Mouse (Mus musculus) CD4-positive, CD25-positive, alpha-beta regulatory T cell, adult 4 months (primary cell): ENCODE results near the gene Nek7. TPM values are rescaled to one million over a fixed set of nuclear protein-coding genes. Genes with fewer than 3 reads are reported as not detected.
A peak's percentile ranks its signal among the peaks of the same experiment; 100 is the strongest.

Experiments
- ATAC-seq: one replicate; pipeline ENCODE4 v1.8.0; 2017
- polyA plus RNA-seq, 2 experiments: library from polyadenylated mRNA; unstranded; fragments of 100-300 nt; shearing (Covaris generic); gene quantifications; one replicate each; pipeline ENCODE4 v1.2.1; 2017

Nek7 gene
- polyA plus RNA-seq = 10 to 100 TPM; 58.1 to 74.3 TPM

DNA sequence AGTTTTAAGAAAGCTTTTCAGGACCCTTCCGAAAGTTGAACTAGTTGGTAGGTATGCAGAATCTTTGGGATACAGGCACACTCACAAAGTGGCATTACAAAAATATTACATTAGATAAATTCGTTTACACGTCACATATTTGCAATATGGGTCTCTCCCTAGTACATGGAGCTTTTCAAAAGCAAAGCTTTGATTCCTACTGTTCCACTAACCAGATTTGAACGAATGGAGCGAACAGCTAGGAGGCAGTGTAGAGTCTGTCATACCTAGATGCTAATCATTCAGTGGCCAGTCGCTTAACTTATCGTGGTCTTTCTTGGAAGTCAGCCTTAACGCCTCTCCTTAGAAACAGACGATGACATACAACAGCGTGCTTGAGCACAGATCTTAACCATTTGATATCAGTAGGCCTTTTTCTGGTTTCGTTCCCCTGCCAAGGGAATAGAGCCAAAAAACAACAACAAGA, at the start of gene Nek7:
Nek7 (minus strand) TSS at position 146 of the 466 bp plus-strand sequence.
- ATAC-seq = peak; percentile 38

DNA sequence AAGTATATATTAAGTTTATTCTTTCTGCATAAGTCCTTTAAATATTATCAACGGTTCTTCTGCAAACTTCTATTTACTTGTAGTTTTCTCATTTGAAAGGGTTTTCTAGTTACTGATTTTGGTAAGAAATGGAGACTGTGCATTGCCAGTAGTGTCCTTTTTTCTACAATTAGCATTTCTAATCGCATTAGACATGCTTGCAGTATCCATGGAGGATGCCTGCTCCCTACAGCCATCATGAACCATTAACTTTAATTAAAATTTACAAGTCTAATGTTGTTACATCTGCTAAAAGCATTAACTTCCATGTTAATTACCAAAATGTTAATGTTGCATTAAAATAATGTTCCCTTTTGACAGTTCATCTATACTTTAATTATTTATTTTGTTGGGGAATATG, 42.4 kb upstream of the Nek7 start:
- ATAC-seq = no peak

DNA sequence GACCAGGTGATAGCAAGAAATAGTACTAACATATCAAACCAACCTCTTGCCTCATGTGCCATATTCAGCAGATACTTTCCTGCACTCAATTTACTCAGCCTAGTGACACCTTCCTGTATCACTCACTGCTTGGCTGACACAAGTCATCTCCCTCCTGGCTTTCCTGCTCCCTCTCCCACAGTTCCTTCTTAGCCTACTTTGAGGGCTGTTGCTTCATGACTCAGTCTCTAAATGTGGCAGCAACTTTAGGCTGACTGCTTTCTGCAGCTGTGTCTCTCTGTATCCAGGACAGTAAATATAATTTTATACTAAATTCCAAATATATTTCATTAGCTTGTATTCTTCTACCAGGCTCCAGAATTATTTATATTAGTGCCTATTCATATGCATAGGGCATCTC, 34.3 kb upstream of the Nek7 start:
- ATAC-seq = no peak

DNA sequence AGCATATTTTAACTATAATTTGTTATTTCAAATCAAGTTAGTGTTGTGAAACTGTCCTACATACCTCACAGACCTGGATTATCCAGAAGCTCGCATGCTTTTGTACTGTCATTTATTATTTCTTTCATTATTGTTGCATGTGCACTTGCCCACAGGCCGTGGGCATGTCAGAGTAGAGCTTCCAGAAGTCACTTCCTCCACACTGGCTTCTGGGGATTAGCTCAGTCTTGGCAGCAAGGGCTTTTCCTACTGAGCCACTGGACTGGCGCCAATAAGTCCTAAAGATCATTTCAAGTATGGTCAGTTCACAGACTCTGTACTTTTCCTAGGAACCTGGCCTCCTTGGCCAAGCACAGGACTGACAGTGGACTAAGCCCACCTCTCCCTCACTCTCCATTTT, 25.1 kb upstream of the Nek7 start:
- no peak for ATAC-seq

DNA sequence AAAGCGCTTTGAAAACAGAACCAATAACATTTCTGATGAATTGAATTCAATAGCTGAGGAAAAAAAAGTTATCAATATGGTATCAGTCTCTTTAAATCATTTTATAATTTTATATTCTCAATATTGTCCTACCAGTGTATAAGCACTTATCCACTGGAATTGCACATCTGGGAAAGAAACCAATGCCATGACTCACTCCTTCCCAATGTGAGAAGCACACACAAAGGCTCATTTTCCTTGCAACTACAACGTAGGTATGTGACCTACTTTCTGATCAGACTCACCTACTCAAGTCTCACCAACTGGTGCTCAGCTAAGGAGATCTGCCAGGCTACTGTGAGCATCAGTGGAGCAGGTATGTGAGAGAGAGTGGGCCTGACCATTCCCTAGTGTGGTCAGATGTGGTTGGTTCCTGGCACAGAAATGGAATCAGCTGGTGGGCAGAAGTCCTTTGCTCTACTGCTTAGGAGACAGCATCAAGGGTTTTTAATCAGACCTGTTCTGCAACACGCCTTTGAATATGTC, 23.4 kb upstream of the Nek7 start:
- no peak for ATAC-seq

DNA sequence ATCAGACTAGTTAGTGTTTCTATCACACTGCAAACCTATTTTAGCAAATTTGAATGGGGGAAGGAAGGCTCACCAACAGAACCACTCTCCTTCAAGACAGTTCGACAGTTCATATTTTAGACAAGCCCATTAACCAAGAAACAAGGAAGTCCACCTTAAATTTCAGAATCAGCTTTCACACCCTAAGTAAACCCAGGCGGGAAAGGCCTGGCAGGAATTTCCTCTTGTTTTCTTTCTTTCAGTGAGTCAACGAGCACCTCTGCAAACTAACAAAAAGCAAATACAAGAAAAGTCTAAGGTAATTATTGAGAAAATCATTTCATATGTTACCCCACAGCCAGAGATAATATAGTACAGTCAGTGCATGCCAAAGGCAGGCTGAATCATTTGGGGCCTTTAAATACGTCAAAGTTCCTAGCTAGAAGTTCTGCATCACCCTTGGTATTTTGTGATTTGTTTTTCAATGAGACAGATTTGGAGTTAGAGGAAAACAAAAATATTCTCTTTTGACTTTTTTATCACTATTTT, 21.1 kb upstream of the Nek7 start:
- ATAC-seq = no peak

DNA sequence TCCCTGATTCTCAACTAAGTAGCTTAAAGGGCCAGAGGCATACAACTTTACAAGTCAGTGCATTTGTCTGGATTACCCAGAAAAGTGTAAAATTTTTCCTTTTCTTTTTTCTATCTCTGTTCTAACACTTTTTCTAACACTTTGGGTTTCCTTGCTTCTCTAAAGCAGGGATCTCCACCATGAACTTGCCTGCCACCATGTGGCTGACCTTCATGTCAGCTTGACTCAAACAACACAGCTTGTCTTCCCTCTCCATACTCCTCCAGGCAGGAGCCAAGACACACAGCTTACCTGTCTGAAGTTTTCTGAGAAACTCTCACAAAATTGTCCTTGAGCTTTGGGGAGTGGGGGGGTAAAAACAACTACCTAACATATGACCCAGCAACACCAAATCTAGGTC, 17.9 kb upstream of the Nek7 start:
- ATAC-seq = peak; percentile 51

DNA sequence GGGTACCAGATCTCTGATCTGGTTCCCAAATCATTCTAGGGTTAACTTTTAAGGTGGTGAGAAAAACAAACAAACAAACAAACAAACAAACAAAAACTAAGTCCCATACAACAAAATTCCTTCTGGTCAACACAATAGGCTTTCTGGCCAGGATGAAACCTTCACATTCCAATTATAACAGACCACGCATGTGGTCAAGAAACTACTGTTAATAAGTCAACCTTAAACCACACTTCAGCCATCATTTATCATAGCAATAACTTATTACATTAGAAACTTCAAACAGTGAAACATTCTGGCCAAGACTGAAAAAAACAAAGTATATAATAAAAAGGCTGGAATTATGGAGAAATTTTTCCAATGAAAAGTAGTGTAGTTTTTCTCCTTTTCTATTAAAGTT, 14.6 kb upstream of the Nek7 start:
- ATAC-seq = no peak

DNA sequence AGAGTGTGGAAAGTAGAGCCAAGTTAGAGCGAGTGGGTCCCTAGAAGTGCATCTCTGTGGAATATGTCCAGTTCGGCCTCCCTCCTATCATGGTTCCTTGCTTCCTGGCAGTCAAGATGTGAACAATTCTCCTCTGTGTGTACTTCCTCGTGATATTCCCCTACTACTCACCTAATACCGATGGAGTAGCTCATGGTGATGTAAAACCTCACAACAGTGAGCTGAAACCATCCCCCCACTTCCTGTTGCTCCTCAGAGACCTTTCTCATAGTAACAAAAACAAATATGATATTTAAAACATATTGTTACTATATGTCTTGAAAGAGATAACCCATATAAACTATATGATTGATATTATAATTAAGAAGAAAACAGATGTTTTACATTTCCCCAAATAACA, 9.0 kb upstream of the Nek7 start:
- peak; percentile 71 for ATAC-seq

DNA sequence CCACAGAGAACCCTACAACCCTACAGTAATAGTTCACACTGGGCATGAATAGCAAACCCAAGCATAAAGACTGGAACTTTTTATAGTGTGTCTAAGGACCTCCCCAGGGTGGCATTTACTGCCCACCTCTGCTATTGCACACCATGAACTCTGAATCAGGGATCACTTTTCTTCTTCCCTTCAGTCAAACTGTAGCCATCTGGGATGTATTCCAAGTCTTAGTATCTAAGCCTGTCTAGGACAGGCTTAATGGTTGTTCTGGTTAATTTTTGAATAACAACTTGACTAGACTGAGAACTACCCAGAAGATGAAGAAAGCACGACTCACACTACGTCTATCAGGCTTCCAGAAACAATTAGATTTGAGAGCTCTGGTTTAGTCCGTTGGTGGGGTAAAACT, 8.5 kb upstream of the Nek7 start:
- no peak for ATAC-seq

DNA sequence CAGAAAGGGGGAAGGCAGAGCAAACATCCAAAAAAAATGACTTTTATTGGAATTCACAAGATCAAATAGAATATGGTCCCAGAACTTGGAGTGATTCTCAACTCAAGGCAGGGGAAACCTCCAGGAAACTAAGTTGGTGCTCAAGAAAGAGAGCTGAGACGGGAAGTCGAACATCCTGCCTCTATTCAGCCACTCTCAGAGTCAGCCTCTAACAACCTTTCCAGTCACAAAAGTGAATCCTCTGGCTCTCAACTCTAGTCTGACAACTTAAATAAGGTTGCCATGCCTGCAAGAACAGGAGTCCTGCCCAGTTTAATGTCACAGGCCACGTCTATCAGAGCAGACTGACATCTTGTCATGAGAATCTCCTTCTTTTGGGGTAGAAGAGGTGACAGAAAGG, 7.9 kb upstream of the Nek7 start:
- peak; percentile 77 for ATAC-seq

DNA sequence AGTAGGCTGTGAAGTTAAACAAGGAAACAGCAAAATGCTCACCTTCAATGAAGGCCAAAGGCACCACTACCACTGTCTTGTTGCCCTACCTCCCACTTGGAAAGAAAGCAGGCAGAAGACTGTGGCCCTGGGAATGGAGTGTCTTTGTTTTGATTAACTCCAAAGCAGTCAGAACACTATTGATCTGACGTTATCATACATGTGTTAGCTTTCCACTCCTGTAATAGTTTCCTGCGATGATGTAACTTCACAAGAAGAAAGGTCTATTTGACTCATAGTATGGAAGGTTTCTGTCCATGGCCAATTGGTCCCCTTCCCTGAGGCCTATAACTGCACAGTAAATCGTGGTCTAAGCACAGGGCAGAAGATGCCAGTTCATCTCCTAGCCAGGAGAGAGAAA, 6.3 kb upstream of the Nek7 start:
- peak; percentile 16 for ATAC-seq

DNA sequence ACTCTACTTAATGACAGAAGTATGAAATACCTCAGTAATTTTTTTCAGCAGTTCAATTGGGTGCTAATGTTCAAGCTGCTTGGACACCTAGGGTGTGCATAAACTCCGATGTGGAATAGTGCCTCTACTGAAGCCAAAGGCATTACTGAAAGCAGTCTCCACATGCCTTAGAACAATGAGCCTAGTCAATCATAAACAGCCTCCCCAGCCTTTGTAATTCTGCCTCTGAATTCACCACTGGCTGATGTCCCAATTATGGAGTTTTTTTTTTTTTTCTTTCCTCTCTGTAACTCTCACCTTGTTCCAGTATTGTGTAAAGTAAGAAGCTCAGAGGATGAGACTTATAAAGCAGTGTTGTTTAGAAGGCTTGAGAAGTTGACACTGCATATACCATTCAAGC, 3.9 kb upstream of the Nek7 start:
- no peak for ATAC-seq

DNA sequence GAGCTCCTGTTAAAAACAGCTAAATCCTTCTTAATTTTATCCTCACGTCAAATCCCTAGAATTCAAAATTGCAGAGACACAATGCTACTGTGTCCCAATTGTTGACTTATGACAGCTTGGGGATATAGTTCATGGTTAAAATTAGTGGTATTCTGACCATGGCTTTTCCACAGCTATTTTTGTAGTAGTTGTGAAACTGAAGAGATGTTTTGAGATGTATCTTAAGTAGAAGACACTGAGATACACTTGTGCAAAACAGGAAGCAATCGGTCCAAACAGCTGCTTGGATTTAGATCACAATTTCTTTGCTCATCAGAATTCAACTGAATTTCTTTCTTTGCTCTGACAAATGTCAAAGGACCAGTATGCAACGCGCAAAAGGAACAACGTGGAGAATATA, 2.9 kb upstream of the Nek7 start:
- no peak for ATAC-seq

DNA sequence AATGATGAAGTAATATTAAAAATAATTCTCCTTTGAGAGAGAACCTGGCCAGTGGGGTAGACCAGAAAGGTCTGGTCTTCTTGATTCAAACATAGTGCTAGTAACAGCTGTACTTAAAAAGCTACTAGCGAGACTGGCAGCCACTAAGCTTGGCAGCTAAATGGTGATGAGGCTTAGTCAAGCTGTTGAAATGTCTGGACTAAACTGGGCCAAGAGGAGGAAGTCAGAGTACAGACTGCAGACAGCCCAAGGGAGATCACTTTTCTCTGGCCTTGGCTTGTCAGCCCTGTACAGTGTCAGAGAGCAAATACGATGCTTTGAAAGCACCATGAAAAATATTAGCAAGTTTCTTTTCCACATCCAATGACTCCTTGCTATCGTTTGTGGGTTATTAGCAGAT, 2.5 kb upstream of the Nek7 start:
- ATAC-seq = no peak

DNA sequence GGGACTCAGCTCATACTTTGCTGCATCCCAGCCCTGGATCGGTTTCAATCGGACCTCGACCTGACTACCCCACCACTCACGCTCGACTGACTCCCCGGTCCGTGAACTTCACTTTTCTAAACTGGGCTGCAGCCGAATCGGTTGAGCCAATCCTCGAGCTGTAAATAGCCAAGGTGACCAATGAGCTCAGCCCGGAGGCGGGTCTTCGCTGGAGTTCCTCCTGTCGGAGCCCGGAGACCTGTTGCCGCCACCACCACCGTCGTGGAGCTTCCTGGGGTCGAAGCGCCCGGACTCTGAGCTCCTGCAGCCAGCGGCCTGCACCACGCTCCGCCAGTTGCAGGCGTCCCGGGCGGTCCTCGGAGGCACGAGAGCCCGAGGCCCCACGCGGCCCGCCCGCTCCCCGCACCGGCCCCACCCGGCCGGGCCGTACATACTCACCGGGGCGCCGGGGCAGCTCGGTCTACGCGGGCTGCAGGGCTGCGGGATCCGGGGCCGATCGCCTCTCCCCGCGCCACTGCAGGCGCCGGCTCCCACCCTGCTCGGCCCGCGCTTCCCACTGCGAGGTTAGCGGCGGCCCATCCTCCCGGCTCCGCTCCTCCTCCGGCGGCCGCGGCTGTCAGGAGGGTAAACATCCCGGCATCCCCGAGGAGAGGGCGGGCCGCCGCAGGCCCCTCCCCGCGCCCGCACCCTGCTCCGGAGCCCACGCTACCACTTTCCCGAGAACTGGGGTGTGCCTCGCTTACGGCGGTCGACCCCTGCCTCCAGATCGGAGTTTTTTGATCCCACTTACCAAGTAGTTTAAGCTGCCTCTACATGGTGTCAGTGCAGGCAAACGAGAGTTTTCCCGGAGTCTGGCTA, 598 bp downstream of the Nek7 start:
- peak; percentile 79 for ATAC-seq

DNA sequence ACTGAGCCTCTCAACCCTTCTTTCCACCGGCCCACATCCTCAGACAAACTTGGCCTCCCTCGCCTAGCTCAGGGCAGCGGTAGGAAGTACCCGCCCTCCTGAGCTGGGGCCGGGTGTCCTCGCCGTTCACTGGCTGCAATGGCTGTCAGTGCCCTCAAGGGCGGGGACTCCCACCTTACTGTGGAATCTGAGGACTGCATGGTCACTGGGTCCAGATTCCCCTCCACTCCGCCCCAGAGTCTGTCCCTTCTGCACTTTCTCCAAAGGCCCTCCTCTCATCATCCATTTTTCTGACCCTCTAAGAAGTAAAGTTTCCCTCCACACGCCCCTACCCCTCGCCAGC, 2.0 kb downstream of the Nek7 start:
- ATAC-seq = peak; percentile 61

DNA sequence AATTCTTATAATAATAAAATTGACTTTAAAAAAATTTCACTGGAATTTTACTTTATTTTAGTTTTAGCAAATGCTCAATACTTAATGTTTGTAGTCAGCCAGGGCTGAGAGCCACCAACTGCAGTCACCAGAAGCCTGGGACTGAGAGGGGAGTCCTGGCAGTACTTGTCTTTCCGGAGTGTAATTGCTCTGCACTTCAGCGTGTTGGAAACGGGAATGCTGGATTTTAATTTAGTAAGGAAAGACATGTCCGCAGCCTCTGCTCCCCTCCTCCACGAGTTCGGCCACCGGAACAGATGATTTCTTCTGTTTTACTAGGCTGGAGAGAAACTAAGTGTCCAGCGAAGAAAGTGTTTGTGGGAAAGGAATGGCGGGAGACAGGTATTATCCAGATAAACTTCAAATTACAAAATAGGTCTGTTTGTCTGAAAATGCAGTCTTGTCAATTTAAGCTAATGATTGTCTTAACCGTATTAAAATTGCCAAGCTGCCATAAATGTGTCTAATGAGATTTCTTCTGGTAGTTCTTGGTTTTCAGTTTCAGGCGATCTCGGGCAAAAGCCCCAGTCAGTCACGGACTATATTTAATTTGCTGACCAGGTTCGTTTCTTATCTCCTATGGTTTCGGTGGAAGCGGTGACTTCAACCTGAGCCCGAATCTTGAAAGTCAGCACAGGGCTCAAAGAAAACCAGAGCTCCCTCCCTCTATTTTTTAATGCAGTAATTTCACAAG, 2.5 kb downstream of the Nek7 start:
- ATAC-seq = no peak

DNA sequence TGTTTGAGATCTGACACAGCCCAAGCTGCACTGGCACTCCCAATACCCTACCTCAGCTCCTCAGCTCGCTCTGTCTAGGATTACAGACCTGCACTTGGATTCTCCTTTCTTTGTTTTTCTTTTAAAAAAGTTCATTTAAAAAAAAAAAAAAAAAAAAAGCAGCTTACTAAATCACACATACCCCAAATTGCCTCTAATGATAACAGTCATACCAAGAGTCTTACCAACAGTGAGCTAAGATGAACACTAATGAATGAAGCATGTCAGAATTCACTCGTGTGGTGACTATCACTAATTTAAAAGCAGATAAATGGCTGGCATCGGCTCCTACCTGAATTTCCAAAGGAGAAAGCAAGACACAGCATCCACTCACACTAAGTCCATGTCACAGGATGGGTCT, 4.6 kb downstream of the Nek7 start:
- ATAC-seq = no peak

DNA sequence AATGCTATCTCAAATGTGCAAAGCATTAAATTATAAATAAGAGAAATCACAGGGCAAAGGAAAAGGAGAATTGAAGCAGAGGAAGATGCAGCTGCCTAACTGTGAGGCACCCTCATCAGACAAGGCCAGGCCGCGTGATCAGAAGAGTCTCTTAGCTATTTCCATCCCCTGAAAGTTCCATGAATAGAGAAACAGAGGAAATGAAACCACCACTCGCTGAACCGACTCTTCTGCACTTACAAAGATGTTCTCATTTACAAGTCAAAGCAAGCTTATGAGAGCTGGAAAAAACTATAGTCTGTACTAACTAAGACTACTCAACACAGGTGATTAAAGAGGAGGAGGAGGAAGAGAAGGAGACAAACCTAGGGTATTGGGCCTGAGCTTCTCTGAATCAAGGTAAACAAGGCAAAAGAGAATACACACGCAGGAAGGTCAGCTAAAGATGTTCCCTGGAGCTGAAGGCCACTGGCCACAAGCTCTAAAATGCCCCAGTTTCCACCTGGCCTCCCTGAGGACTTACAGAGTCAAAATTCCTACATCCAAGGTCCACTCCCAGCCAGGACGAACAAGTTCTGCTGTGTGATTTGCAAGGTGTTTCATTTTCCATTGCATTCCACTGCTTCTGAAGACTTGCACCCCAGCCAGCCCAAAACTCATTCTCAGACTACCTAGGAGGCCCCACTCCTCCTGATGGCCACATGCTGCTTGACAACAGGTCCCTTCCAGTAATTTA, 5.2 kb downstream of the Nek7 start:
- ATAC-seq = peak; percentile 12

DNA sequence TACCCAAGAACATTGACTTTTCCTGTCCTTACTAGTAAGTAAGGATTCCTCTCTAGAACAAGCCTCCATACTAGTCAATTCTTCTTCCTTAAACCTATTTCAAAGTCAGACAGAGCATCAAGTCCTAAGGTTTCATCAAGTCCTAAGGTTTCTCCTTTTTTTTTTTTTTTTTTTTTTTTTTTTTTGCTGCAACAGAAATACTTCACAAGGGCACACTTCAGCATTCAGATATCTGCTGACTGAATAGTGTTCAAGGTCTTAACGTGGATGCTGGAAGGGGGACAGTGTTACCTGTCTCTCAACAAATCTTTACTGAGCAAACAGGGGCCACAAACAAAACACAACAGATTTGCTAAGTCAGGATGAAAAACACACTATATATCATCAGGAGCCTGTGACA, 7.8 kb downstream of the Nek7 start:
- no peak for ATAC-seq

DNA sequence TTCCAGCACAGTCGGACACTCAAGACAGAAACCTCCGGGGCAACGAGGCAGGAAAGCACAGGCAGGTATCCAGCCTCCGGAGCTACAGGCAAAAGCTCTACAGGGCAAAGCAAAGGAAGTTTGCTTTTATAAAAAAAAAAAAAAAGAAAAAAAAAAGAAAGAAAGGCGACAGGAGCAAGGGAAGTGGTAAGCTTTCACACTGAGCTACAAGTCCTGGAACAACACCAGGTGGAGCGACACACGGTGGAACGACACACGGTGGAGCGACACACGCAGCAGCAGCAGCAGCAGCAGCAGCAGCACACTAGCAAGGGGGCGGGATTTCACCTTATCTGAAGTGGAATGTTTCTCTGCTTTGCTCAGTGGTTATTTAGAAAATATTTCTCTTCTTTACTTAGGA, 10.8 kb downstream of the Nek7 start:
- ATAC-seq = no peak

DNA sequence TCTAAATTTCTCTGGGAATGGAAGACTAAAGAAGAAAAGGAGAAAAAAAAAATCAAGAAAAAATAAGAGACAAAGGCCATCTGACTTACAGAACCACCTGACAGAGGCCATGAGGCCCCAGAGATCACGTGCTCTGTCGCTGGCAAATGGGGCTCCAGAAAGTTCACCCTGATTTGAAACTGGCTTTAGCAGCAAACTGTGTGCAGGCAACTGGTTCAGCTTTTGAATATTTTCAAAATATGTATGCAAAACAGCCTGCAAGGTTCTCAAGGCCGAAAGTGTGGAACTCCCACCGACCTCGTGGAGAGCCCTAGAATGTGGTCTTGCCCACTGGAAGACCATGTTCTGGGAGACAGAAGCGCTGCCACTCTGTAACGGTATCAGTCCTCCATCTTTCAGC, 11.6 kb downstream of the Nek7 start:
- no peak for ATAC-seq
